Mouse (Mus musculus) liver, embryonic 11.5 days (tissue): ENCODE measurements around the gene Krt81. TPM values are rescaled to one million over a fixed set of nuclear protein-coding genes. Genes with fewer than 3 reads are reported as not detected.

Experiments used
- ATAC-seq: fragments of 200-750 bp; cut with Nextera tagmentation; replicated peaks from 2 replicates; pipeline ENCODE4 v1.8.0; 2017; ENCODE audit warnings: moderate number of reproducible peaks, mild to moderate bottlenecking, moderate TSS enrichment, moderate library complexity; ENCODE audit not compliant: low FRiP score
- DNase-seq: peaks from one replicate; pipeline ENCODE4 v3.0.0-alpha.2; 2017; ENCODE audit warnings: low spot score
- H3K27ac ChIP-seq: fragments of 300-500 bp; sonication (generic); 2 replicates; pipeline ENCODE4 v1.5.1; 2014; ENCODE audit warnings: mild to moderate bottlenecking, low read depth, low read length, control low read depth
- H3K27me3 ChIP-seq: fragments of 300-500 bp; sonication (generic); replicated peaks from 2 replicates; pipeline ENCODE4 v1.6.1; 2014; ENCODE audit warnings: low read length, mixed read lengths; ENCODE audit not compliant: control insufficient read depth, insufficient read depth
- H3K36me3 ChIP-seq: fragments of 300-500 bp; sonication (generic); 2 replicates; pipeline ENCODE4 v1.6.1; 2014; ENCODE audit warnings: mild to moderate bottlenecking, low read length, moderate library complexity, mixed read lengths; ENCODE audit not compliant: control insufficient read depth, insufficient read depth
- H3K4me1 ChIP-seq: fragments of 300-500 bp; sonication (generic); replicated peaks from 2 replicates; pipeline ENCODE4 v1.6.1; 2014; ENCODE audit warnings: low read length, mixed read lengths; ENCODE audit not compliant: control insufficient read depth, insufficient read depth
- H3K4me2 ChIP-seq: fragments of 300-500 bp; sonication (generic); 2 replicates; pipeline ENCODE4 v1.6.1; 2014; ENCODE audit warnings: mild to moderate bottlenecking, control low read depth, moderate library complexity
- H3K4me3 ChIP-seq: fragments of 300-500 bp; sonication (generic); 2 replicates; pipeline ENCODE4 v1.5.1; 2014; ENCODE audit warnings: low read depth, low read length, control low read depth
- H3K9ac ChIP-seq: fragments of 300-500 bp; sonication (generic); 2 replicates; pipeline ENCODE4 v1.6.1; 2014; ENCODE audit warnings: low read depth, low read length, control low read depth
- H3K9me3 ChIP-seq: fragments of 300-500 bp; sonication (generic); 2 replicates; pipeline ENCODE4 v1.6.1; 2016; ENCODE audit warnings: low read length, inconsistent platforms, mixed read lengths; ENCODE audit not compliant: control insufficient read depth
- WGBS: fragments of 180-500 bp; shearing (Covaris S2); extraction: QIAGEN DNeasy Blood & Tissue Kit; methylation state at CpG from one replicate; pipeline ENCODE4 v1.1.7; 2014; 5-methylcytosine and 5-hydroxymethylcytosine counted together
- polyA plus RNA-seq: library from polyadenylated mRNA; unstranded; fragments of >200 nt; fragmentation: Nextera tagmentation; extraction: Ambion mirVana; gene quantifications from 2 replicates; pipeline ENCODE4 v1.2.1, GENCODE M21; 2014

The Krt81 gene
- polyA plus RNA-seq, 1 experiment from 2014 or later, result not detected

DNA sequence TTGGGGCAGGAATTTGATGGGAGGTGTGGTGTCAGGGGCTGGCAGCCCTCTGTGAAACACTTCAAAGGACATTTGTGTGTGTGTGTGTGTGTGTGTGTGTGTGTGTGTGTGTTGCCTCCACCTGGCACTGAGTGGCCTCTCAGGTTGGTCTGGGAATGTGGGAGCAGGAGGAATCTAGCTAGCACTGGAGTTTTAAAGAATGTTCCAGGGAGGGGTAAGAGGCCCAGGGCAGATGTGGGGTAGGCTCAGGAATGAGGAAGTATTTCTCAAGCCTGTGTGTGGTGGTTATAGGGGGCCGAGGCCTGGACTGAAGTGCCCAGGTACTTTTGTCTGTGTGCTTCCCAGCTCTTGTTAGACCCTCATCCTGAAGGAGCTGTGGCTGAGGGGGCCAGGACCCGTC, 52.8 kb downstream of the Krt81 start, which contains the start of gene Krt7:
Gene Krt7 (plus strand): TSS at position 269 of the 400 bp plus-strand sequence.
- Histone ChIP-seq H3K4me2 (no peak within 1 kb of the TSS), H3K27me3 (peaks cover 27% of the 10 kb centered on the region), H3K27ac (no peak within 1 kb of the TSS), H3K9me3 (no peaks in the 10 kb centered on the region), H3K9ac (no peak within 1 kb of the TSS), H3K4me3 (no peak within 1 kb of the TSS), H3K36me3 (no peaks in the 10 kb centered on the region), H3K4me1 (peaks cover 2% of the 10 kb centered on the region; the same call in 1 of the 2 replicates)
- ATAC-seq, result no peak
- 30% methylated on average over 2 of the region's 2 CpGs for WGBS
- DNase-seq, result no peak

Other genes with a start within 250 kb of the Krt81 start
- 1.5 and 1.7 TPM in 2 replicates for gene Grasp, start 239.6 kb downstream of the Krt81 start, polyA plus RNA-seq
- gene Nr4a1, start 209.5 kb downstream of the Krt81 start, polyA plus RNA-seq, result 1.8 and 2.4 TPM in 2 replicates
- 52.6 and 54.9 TPM in 2 replicates for gene Atg101, start 179.5 kb downstream of the Krt81 start, polyA plus RNA-seq
- gene 6030408B16Rik, start 170.5 kb downstream of the Krt81 start, polyA plus RNA-seq, result 0.58 and 0.94 TPM in 2 replicates
- 0.23 TPM in 1 of 2 replicates, not detected in the other for gene Krt80, start 93.6 kb downstream of the Krt81 start, polyA plus RNA-seq
- gene Krt7, start 52.7 kb downstream of the Krt81 start, polyA plus RNA-seq, result 13.3 and 13.9 TPM in 2 replicates
- not detected in 2 replicates for gene Krt87, start 24.9 kb downstream of the Krt81 start, polyA plus RNA-seq
- gene Krt88, start 16.0 kb downstream of the Krt81 start, polyA plus RNA-seq, result not detected in 2 replicates
- not detected in 2 replicates for gene Krt86, start 9.7 kb upstream of the Krt81 start, polyA plus RNA-seq
- gene Krt83, start 27.8 kb upstream of the Krt81 start, polyA plus RNA-seq, result not detected in 2 replicates
- not detected in 2 replicates for gene Gm49425, start 53.5 kb upstream of the Krt81 start, polyA plus RNA-seq
- not detected in 2 replicates for gene Krt84, start 69.1 kb upstream of the Krt81 start, polyA plus RNA-seq
- not detected in 2 replicates for gene Krt82, start 86.9 kb upstream of the Krt81 start, polyA plus RNA-seq
- 0.06 and 0.08 TPM in 2 replicates for gene Krt90, start 99.2 kb upstream of the Krt81 start, polyA plus RNA-seq
- not detected in 2 replicates for gene Krt75, start 110.2 kb upstream of the Krt81 start, polyA plus RNA-seq
- not detected in 2 replicates for gene Gm5414, start 164.4 kb upstream of the Krt81 start, polyA plus RNA-seq
- gene Gm5478, start 183.6 kb upstream of the Krt81 start, polyA plus RNA-seq, result not detected in 2 replicates
- not detected in 2 replicates for gene Krt6b, start 216.5 kb upstream of the Krt81 start, polyA plus RNA-seq
- gene Krt6a, start 230.6 kb upstream of the Krt81 start, polyA plus RNA-seq, result not detected in 2 replicates
- gene Krt5, start 249.1 kb upstream of the Krt81 start, polyA plus RNA-seq, result 0.48 and 0.63 TPM in 2 replicates